Mouse (Mus musculus) MEL (cell line): Measurements from ENCODE around the gene Tmem116. TPM values are rescaled to one million over a fixed set of nuclear protein-coding genes. Genes with fewer than 3 reads are reported as not detected.

Source experiments
- DNase-seq: peaks from one replicate; pipeline ENCODE4 v3.0.0; 2011; ENCODE audit warnings: low read depth, low spot score
- H3K27ac ChIP-seq: 2 replicates; pipeline ENCODE4 v1.5.1; 2012; ENCODE audit warnings: low read depth, mild to moderate bottlenecking, control low read depth, low read length, moderate library complexity; ENCODE audit not compliant: control insufficient read depth
- H3K27me3 ChIP-seq, 2 experiments: fragments of 150-350 bp in 1 of 2; sonication (generic) in 1 of 2; 2 replicates each; pipeline ENCODE4 v1.6.1; 2012; ENCODE audit warnings: low read length in 2 of 2, mild to moderate bottlenecking in 2 of 2, improper control_type of control experiment in 1 of 2, moderate library complexity in 1 of 2; ENCODE audit not compliant: insufficient read depth in 2 of 2, control insufficient read depth in 1 of 2
- H3K36me3 ChIP-seq, 2 experiments: 2 replicates each; pipeline ENCODE4 v1.6.1; 2012 to 2014; ENCODE audit warnings: low read length in 2 of 2, improper control_type of control experiment in 1 of 2, inconsistent platforms in 1 of 2, mild to moderate bottlenecking in 1 of 2; ENCODE audit not compliant: insufficient read depth in 2 of 2, control insufficient read depth in 1 of 2
- H3K4me1 ChIP-seq, 2 experiments: fragments of 150-350 bp in 1 of 2; sonication (generic) in 1 of 2; 2 replicates each; pipeline ENCODE4 v1.6.1; 2012; ENCODE audit warnings: low read length in 2 of 2, improper control_type of control experiment in 1 of 2, mild to moderate bottlenecking in 1 of 2; ENCODE audit not compliant: insufficient read depth in 2 of 2, control insufficient read depth in 1 of 2
- H3K4me3 ChIP-seq, 2 experiments: fragments of 150-350 bp in 1 of 2; sonication (generic) in 1 of 2; 2 replicates each; pipeline ENCODE4 v1.5.1; 2012; ENCODE audit warnings: low read depth in 2 of 2, low read length in 2 of 2, mild to moderate bottlenecking in 2 of 2, moderate library complexity in 2 of 2, control low read depth in 1 of 2, improper control_type of control experiment in 1 of 2; ENCODE audit not compliant: control insufficient read depth in 1 of 2, insufficient read depth in 1 of 2
- H3K79me2 ChIP-seq: 2 replicates; pipeline ENCODE4 v1.6.1; 2012; ENCODE audit warnings: mild to moderate bottlenecking, low read length, moderate library complexity; ENCODE audit not compliant: control insufficient read depth, poor library complexity, insufficient read depth
- H3K9ac ChIP-seq: 2 replicates; pipeline ENCODE4 v1.6.1; 2012; ENCODE audit warnings: low read depth, mild to moderate bottlenecking, control low read depth, low read length, moderate library complexity; ENCODE audit not compliant: control insufficient read depth, poor library complexity, severe bottlenecking
- H3K9me3 ChIP-seq: fragments of 150-350 bp; sonication (generic); replicated peaks from 2 replicates; pipeline ENCODE4 v1.6.1; 2012; ENCODE audit warnings: mild to moderate bottlenecking, low read length, improper control_type of control experiment, moderate library complexity; ENCODE audit not compliant: insufficient read depth
- CHD2 ChIP-seq: IDR thresholded peaks from 2 replicates; pipeline ENCODE4 v1.6.1; 2011; ENCODE audit warnings: low read length, improper control_type of control experiment
- E2F4 ChIP-seq: IDR thresholded peaks from 2 replicates; pipeline ENCODE4 v1.6.1; 2011; ENCODE audit warnings: low read depth, low read length, improper control_type of control experiment, borderline replicate concordance
- GABPA ChIP-seq: IDR thresholded peaks from 2 replicates; pipeline ENCODE4 v1.6.1; 2012; ENCODE audit warnings: low read depth, mild to moderate bottlenecking, inconsistent platforms, low read length, improper control_type of control experiment, moderate library complexity
- JUND ChIP-seq: IDR thresholded peaks from 2 replicates; pipeline ENCODE4 v1.6.1; 2011; ENCODE audit warnings: low read depth, mild to moderate bottlenecking, improper control_type of control experiment, low read length
- KAT2A ChIP-seq: conservative IDR thresholded peaks from 2 replicates; pipeline ENCODE4 v1.6.1; 2012; ENCODE audit warnings: low read depth, low read length, improper control_type of control experiment, inconsistent platforms
- MXI1 ChIP-seq: IDR thresholded peaks from 2 replicates; pipeline ENCODE4 v1.6.1; 2011; ENCODE audit warnings: mild to moderate bottlenecking, low read depth, low read length, improper control_type of control experiment
- MYB ChIP-seq: IDR thresholded peaks from 2 replicates; pipeline ENCODE4 v1.6.1; 2011; ENCODE audit warnings: mild to moderate bottlenecking, low read depth, low read length, improper control_type of control experiment
- NELFE ChIP-seq: IDR thresholded peaks from 2 replicates; pipeline ENCODE4 v1.6.1; 2011; ENCODE audit warnings: low read depth, low read length, improper control_type of control experiment
- NRF1 ChIP-seq: IDR thresholded peaks from 2 replicates; pipeline ENCODE4 v1.6.1; 2014; ENCODE audit warnings: low read depth, mild to moderate bottlenecking, inconsistent platforms, low read length, improper control_type of control experiment, moderate library complexity; ENCODE audit not compliant: poor library complexity, insufficient read depth, severe bottlenecking
- POLR2A ChIP-seq, 2 experiments: IDR thresholded peaks; 2 replicates each; pipeline ENCODE4 v1.6.1; 2011 to 2012; ENCODE audit warnings: low read length in 2 of 2, mild to moderate bottlenecking in 2 of 2, control low read depth in 1 of 2, improper control_type of control experiment in 1 of 2, low read depth in 1 of 2, moderate library complexity in 1 of 2; ENCODE audit not compliant: control insufficient read depth in 1 of 2, insufficient read depth in 1 of 2, poor library complexity in 1 of 2
- RCOR1 ChIP-seq: IDR thresholded peaks from 2 replicates; pipeline ENCODE4 v1.6.1; 2012; ENCODE audit warnings: low read depth, mild to moderate bottlenecking, inconsistent platforms, low read length, improper control_type of control experiment
- SIN3A ChIP-seq: IDR thresholded peaks from 2 replicates; pipeline ENCODE4 v1.6.1; 2012; ENCODE audit warnings: low read length, improper control_type of control experiment, inconsistent platforms
- USF1 ChIP-seq: IDR thresholded peaks from 2 replicates; pipeline ENCODE4 v1.6.1; 2014; ENCODE audit warnings: low read depth, mild to moderate bottlenecking, inconsistent platforms, low read length, improper control_type of control experiment, moderate library complexity
- ZMIZ1 ChIP-seq: IDR thresholded peaks from 2 replicates; pipeline ENCODE4 v1.6.1; 2012; ENCODE audit warnings: low read depth, mild to moderate bottlenecking, inconsistent platforms, low read length, improper control_type of control experiment, moderate library complexity
- polyA plus RNA-seq, 2 experiments: library from polyadenylated mRNA; stranded (reverse) in 1 of 2; unstranded in 1 of 2; fragments of >175 nt in 1 of 2; fragments of >200 nt in 1 of 2; gene quantifications; 2 replicates each; pipeline versions ENCODE4 v1.2.1 to v1.2.4; 2012; ENCODE audit warnings: low replicate concordance in 2 of 2, low read depth in 1 of 2; ENCODE audit not compliant: insufficient read length in 2 of 2, insufficient read depth in 1 of 2, missing spikeins in 1 of 2
- total RNA-seq: library from RNA; depleted of rRNA; stranded (reverse); fragments of 300-350 nt; gene quantifications from 2 replicates; pipeline ENCODE4 v1.2.3, GENCODE M21; 2012; rRNA removed

Gene Tmem116
- total and polyA plus RNA-seq, 3 experiments: 1.7 to 2.6 TPM; not detected in 1

DNA sequence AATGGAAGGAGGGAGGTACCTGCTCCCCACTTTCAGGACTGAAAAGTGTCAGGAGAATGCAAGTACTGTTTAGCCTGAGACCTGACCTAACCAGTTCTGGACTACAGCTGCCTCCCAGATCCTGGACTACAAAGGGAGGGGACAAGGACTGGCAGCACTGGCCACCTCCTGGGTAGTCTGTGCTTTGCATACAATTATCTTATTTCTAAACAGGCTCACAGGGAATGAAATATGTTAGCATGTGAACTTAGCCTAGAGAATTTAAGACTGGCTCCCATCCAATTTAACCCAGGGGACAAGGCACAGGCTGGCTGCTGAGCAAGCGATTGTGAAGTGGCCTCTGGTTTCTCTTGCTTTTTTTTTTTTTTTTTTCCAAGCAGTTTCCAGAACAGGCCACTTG, 119.1 kb downstream of the Tmem116 start:
- no peaks in the 10 kb centered on the region for H3K4me1 ChIP-seq
- TF ChIP-seq GABPA (no peak), NELFE (no peak), MYB (no peak), CHD2 (no peak), MXI1 (no peak), RCOR1 (no peak), NRF1 (no peak), E2F4 (no peak), SIN3A (no peak), USF1 (no peak), POLR2A (IDR thresholded peaks at IDR 0.05; ENCODE audit: control insufficient read depth in 1 of 2, insufficient read depth in 1 of 2, low read depth in 1 of 2, low read length in 2 of 2, poor library complexity in 1 of 2) (no peak), ZMIZ1 (no peak), KAT2A (no peak), JUND (no peak)
- H3K9me3 ChIP-seq: no peaks in the 10 kb centered on the region
- no peak overlapping the region for H3K9ac ChIP-seq
- H3K36me3 ChIP-seq: peaks cover 0 to 3% of the 10 kb centered on the region in 2 experiments; a peak in 1 of 4 replicates
- no peaks in the 10 kb centered on the region for H3K79me2 ChIP-seq
- H3K4me3 ChIP-seq: no peak overlapping the region
- H3K27ac ChIP-seq: no peak overlapping the region
- no peak for DNase-seq
- no peaks in the 10 kb centered on the region for H3K27me3 ChIP-seq

Other genes with a start within 250 kb of the Tmem116 start
- 2,653 and 2,779 TPM in 2 replicates for gene Rpl6, start 247.4 kb upstream of the Tmem116 start, total RNA-seq
- 1,000 to 10,000 TPM in 1 of 2 experiments, 100 to 1,000 TPM in 1; 850 to 2,901 TPM for gene Rpl6, start 247.4 kb upstream of the Tmem116 start, polyA plus RNA-seq
- gene Hectd4, start 231.7 kb upstream of the Tmem116 start, total RNA-seq: 6.9 and 7.0 TPM in 2 replicates
- 10 to 100 TPM in 1 of 2 experiments, not detected in 1; 10.8 TPM for gene Hectd4, start 231.7 kb upstream of the Tmem116 start, polyA plus RNA-seq
- 12.9 and 15.4 TPM in 2 replicates for gene Trafd1, start 66.3 kb upstream of the Tmem116 start, total RNA-seq
- 10 to 100 TPM in 1 of 2 experiments, not detected in 1; 21.4 TPM for gene Trafd1, start 66.3 kb upstream of the Tmem116 start, polyA plus RNA-seq
- 53.0 and 56.4 TPM in 2 replicates for gene Naa25, start 54.0 kb upstream of the Tmem116 start, total RNA-seq
- 10 to 100 TPM in 1 of 2 experiments, not detected in 1; 59.6 TPM for gene Naa25, start 54.0 kb upstream of the Tmem116 start, polyA plus RNA-seq
- 159 and 167 TPM in 2 replicates for gene Erp29, start 613 bp downstream of the Tmem116 start, total RNA-seq
- gene Erp29, start 613 bp downstream of the Tmem116 start, polyA plus RNA-seq: 100 to 1,000 TPM in 1 of 2 experiments, not detected in 1; 244 TPM
- not detected in 2 replicates for gene Adam1b, start 51.5 kb downstream of the Tmem116 start, total RNA-seq
- under 1 TPM in 1 of 2 experiments, not detected in 1; 0.06 TPM for gene Adam1b, start 51.5 kb downstream of the Tmem116 start, polyA plus RNA-seq
- 0.92 and 1.9 TPM in 2 replicates for gene Adam1a, start 93.6 kb downstream of the Tmem116 start, total RNA-seq
- 1 to 10 TPM in 1 of 2 experiments, not detected in 1; 1.0 TPM for gene Adam1a, start 93.6 kb downstream of the Tmem116 start, polyA plus RNA-seq
- 0.20 TPM in 1 of 2 replicates, not detected in the other for gene Gm42878, start 93.6 kb downstream of the Tmem116 start, total RNA-seq
- not detected for gene Gm42878, start 93.6 kb downstream of the Tmem116 start, polyA plus RNA-seq
- 49.6 and 66.3 TPM in 2 replicates for gene Mapkapk5, start 94.0 kb downstream of the Tmem116 start, total RNA-seq
- gene Mapkapk5, start 94.0 kb downstream of the Tmem116 start, polyA plus RNA-seq: 10 to 100 TPM in 1 of 2 experiments, not detected in 1; 74.8 TPM
- 116 and 198 TPM in 2 replicates for gene Aldh2, start 141.9 kb downstream of the Tmem116 start, total RNA-seq
- 100 to 1,000 TPM; 267 to 471 TPM for gene Aldh2, start 141.9 kb downstream of the Tmem116 start, polyA plus RNA-seq
- 2.6 and 2.8 TPM in 2 replicates for gene Acad12, start 167.0 kb downstream of the Tmem116 start, total RNA-seq
- gene Acad12, start 167.0 kb downstream of the Tmem116 start, polyA plus RNA-seq: 1 to 10 TPM in 1 of 2 experiments, not detected in 1; 6.4 TPM
- gene Acad10, start 208.6 kb downstream of the Tmem116 start, total RNA-seq: 4.3 and 4.4 TPM in 2 replicates
- 1 to 10 TPM in 1 of 2 experiments, not detected in 1; 5.9 TPM for gene Acad10, start 208.6 kb downstream of the Tmem116 start, polyA plus RNA-seq
- gene Brap, start 208.7 kb downstream of the Tmem116 start, total RNA-seq: 37.2 and 42.4 TPM in 2 replicates
- gene Brap, start 208.7 kb downstream of the Tmem116 start, polyA plus RNA-seq: 100 to 1,000 TPM in 1 of 2 experiments, 10 to 100 TPM in 1; 40.3 to 176 TPM